Mouse (Mus musculus) myocyte (in vitro differentiated cells): ENCODE measurements around the gene Terf2.

Experiments
- E2F4 ChIP-seq: IDR thresholded peaks from one replicate; pipeline ENCODE4 v1.6.1; 2011; ENCODE audit warnings: mild to moderate bottlenecking, control low read depth, moderate library complexity; ENCODE audit not compliant: insufficient read depth
- POLR2A ChIP-seq: IDR thresholded peaks from one replicate; pipeline ENCODE4 v1.6.1; 2011; ENCODE audit warnings: low read depth, mild to moderate bottlenecking, control low read depth, moderate library complexity; ENCODE audit not compliant: insufficient read length
- POLR2AphosphoS2 ChIP-seq: IDR thresholded peaks from one replicate; pipeline ENCODE4 v1.6.1; 2011; ENCODE audit warnings: low read depth, control low read depth; ENCODE audit not compliant: insufficient read length
- TCF3 ChIP-seq: IDR thresholded peaks from one replicate; pipeline ENCODE4 v1.6.1; 2011; ENCODE audit warnings: low read depth, control low read depth; ENCODE audit not compliant: insufficient read length

DNA sequence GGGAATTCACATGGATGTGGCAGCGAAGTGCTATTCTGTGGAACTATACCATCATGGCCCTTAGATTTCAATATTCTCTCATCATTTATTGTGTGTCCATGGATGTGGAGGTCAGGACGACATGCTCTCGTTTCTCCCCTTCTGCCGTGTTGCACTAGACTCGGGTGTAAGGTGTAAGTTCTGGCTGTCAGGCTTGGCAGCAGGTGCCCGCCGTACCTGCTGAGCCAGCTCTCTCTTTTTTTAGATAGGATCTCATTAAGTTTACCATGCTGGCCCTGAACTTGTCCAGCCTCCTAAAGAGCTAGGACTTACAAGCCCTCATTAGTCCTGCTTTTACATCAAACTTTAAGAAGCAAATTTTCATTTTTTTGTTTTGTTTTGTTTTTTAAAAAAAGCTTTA lies 5.8 kb downstream of the Terf2 start:
- TF ChIP-seq POLR2A (no peak), POLR2AphosphoS2 (no peak), E2F4 (no peak), TCF3 (no peak)
